8 mouse cellular contexts compared by ENCODE assay signal in the genomic region with DNA sequence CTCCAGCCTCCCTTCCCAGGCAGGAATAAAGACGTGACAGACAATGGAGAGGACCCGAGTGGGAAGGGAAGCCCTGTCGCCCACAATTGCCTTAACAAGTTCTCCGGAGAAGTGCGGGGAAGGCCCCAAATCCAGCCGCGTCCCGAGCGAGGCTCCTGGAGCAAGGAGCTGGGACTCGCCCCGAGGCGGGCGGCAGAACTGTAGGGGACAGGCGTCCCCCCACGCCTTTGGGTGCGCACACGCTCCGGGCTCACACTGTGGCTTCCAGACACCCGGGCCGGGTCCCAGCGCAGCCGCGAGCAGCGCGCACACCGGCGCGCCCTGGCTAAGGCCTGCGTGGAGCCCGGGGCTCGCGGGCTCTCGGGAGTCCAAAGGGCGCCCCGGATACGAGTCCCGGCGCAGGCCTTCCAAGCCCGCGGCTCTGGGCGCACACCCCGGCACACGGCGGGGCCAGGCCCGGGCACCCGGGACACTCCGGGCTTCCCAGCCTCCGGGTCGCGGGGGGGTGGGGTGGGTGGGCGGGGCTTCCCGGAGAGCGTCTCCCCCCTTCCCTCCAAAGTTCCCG. TPM values are rescaled to one million over a fixed set of nuclear protein-coding genes. Genes with fewer than 3 reads are reported as not detected.
DNase-seq lines count a peak whose midpoint lies in the region; ATAC-seq and TF ChIP-seq lines count a peak whose summit lies in the region.

No protein-coding gene starts in this region.

- no peaks in the 10 kb centered on the region for H3K36me3 ChIP-seq in thymus, adult 2 months (ENCODE audit: control insufficient read depth, insufficient read depth, low read length)
- H3K36me3 ChIP-seq in forebrain, embryonic 11.5 days (ENCODE audit: control insufficient read depth, insufficient read depth, low read length), result no peaks in the 10 kb centered on the region
- no peaks in the 10 kb centered on the region for H3K36me3 ChIP-seq in hindbrain, embryonic 15.5 days
- H3K36me3 ChIP-seq in liver, embryonic 15.5 days (replicated peaks), result no peaks in the 10 kb centered on the region

- no peak for TF ChIP-seq POLR2A in thymus, adult 2 months (IDR thresholded peaks at IDR 0.05; ENCODE audit: control insufficient read depth, extremely low read depth, insufficient read depth, low read length, poor library complexity)

- TF ChIP-seq CTCF in thymus, adult 2 months (IDR thresholded peaks at IDR 0.05; ENCODE audit: borderline replicate concordance, control insufficient read depth, extremely low read depth, insufficient read depth, low read length, poor library complexity), result no peak

- H3K4me2 ChIP-seq in forebrain, embryonic 11.5 days (ENCODE audit: low read depth, low read length, severe bottlenecking), result peak overlapping the region; percentile 90
- peak overlapping the region; percentile 98 for H3K4me2 ChIP-seq in hindbrain, embryonic 15.5 days
- peak overlapping the region; percentile 93 for H3K4me2 ChIP-seq in liver, embryonic 15.5 days

- peaks cover 11% of the 10 kb centered on the region for H3K4me1 ChIP-seq in thymus, adult 2 months (replicated peaks; ENCODE audit: control insufficient read depth, insufficient read depth, low read length)
- peaks cover 14% of the 10 kb centered on the region for H3K4me1 ChIP-seq in forebrain, embryonic 11.5 days (replicated peaks; ENCODE audit: control insufficient read depth, insufficient read depth, low read length)
- H3K4me1 ChIP-seq in hindbrain, embryonic 15.5 days (replicated peaks), result peaks cover 35% of the 10 kb centered on the region
- peaks cover 64% of the 10 kb centered on the region for H3K4me1 ChIP-seq in liver, embryonic 15.5 days (replicated peaks)

- WGBS in thymus, adult 2 months, result 3% methylated on average over 52 of the region's 54 CpGs
- under 1% methylated on average over 42 of the region's 54 CpGs for WGBS in forebrain, embryonic 11.5 days
- WGBS in hindbrain, embryonic 15.5 days, result under 1% methylated on average over 45 of the region's 54 CpGs
- WGBS in liver, embryonic 15.5 days (ENCODE audit: insufficient replicate concordance), result under 1% methylated on average over 54 of the region's 54 CpGs

- H3K9ac ChIP-seq in forebrain, embryonic 11.5 days (ENCODE audit: low read length), result peak overlapping the region; percentile 83
- peak overlapping the region; percentile 55 for H3K9ac ChIP-seq in hindbrain, embryonic 15.5 days
- H3K9ac ChIP-seq in liver, embryonic 15.5 days, result peak overlapping the region; percentile 55

- DNase-seq in thymus, adult 2 months, result peak; percentile 30
- DNase-seq in thymus, adult 18-20 months, result no peak
- DNase-seq in forebrain, embryonic 11.5 days (ENCODE audit: low spot score), result peak; percentile 78
- peak; percentile 47 for DNase-seq in thymus, postnatal 14 days
- no peak for DNase-seq in layer of hippocampus, postnatal 14 days (ENCODE audit: low spot score in 2 of 2)

- H3K9me3 ChIP-seq in forebrain, embryonic 11.5 days (ENCODE audit: control insufficient read depth, low read length), result no peaks in the 10 kb centered on the region
- no peaks in the 10 kb centered on the region for H3K9me3 ChIP-seq in hindbrain, embryonic 15.5 days
- no peaks in the 10 kb centered on the region for H3K9me3 ChIP-seq in liver, embryonic 15.5 days (replicated peaks)

- peak; percentile 44 for ATAC-seq in forebrain, embryonic 11.5 days (replicated peaks; ENCODE audit: low FRiP score)
- ATAC-seq in hindbrain, embryonic 15.5 days (ENCODE audit: low FRiP score, low read depth), result peak; percentile 37; the same call in 1 of the 2 replicates
- ATAC-seq in liver, embryonic 15.5 days (ENCODE audit: insufficient read depth), result peak; percentile 45
- ATAC-seq in cerebellum, adult (ENCODE audit: insufficient number of reproducible peaks, low FRiP score, low TSS enrichment), result no peak

- H3K4me3 ChIP-seq in thymus, adult 2 months (ENCODE audit: control insufficient read depth, insufficient read depth, low read length), result peak overlapping the region; percentile 51
- peak overlapping the region; percentile 70 for H3K4me3 ChIP-seq in forebrain, embryonic 11.5 days (ENCODE audit: low read depth, low read length)
- H3K4me3 ChIP-seq in hindbrain, embryonic 15.5 days, result peak overlapping the region; percentile 50
- peak overlapping the region; percentile 65 for H3K4me3 ChIP-seq in liver, embryonic 15.5 days (replicated peaks)

- H3K27ac ChIP-seq in thymus, adult 2 months (ENCODE audit: control insufficient read depth, insufficient read depth, low read length), result no peak overlapping the region
- peak overlapping the region; percentile 57 for H3K27ac ChIP-seq in forebrain, embryonic 11.5 days (ENCODE audit: low read depth, low read length)
- H3K27ac ChIP-seq in hindbrain, embryonic 15.5 days (replicated peaks), result peak overlapping the region; percentile 46
- peak overlapping the region; percentile 77 for H3K27ac ChIP-seq in liver, embryonic 15.5 days (replicated peaks)

- no peaks in the 10 kb centered on the region for H3K27me3 ChIP-seq in thymus, adult 2 months (ENCODE audit: control insufficient read depth, insufficient read depth, low read length)
- H3K27me3 ChIP-seq in forebrain, embryonic 11.5 days (ENCODE audit: control insufficient read depth, insufficient read depth, low read length), result peaks cover 12% of the 10 kb centered on the region
- peaks cover 15% of the 10 kb centered on the region for H3K27me3 ChIP-seq in hindbrain, embryonic 15.5 days
- peaks cover 84% of the 10 kb centered on the region for H3K27me3 ChIP-seq in liver, embryonic 15.5 days

RNA-seq across cellular contexts. Expression of gene Tead3, which starts 0.6 kb away (rescaled TPM):
- polyA plus RNA-seq in thymus, adult 2 months (2012; rRNA removed), result 10.6 and 11.6 TPM in 2 replicates
- 5.6 and 5.8 TPM in 2 replicates for polyA plus RNA-seq in forebrain, embryonic 11.5 days (2014; fragmentation: Nextera tagmentation; extraction: Ambion mirVana)
- polyA plus RNA-seq in hindbrain, embryonic 15.5 days (2015; fragmentation: Nextera tagmentation; extraction: Ambion mirVana), result 1.8 and 2.7 TPM in 2 replicates
- polyA plus RNA-seq in liver, embryonic 15.5 days (2015; fragmentation: Nextera tagmentation; extraction: Ambion mirVana), result 0.60 and 0.69 TPM in 2 replicates
- 1 to 10 TPM; 5.1 to 5.7 TPM for total RNA-seq in layer of hippocampus, postnatal 14 days (2021)

RNA-seq across cellular contexts. Expression of gene Tulp1, which starts 15.0 kb away (rescaled TPM):
- 0.35 and 0.59 TPM in 2 replicates for polyA plus RNA-seq in thymus, adult 2 months (2012; rRNA removed)
- 2.6 and 4.2 TPM in 2 replicates for polyA plus RNA-seq in forebrain, embryonic 11.5 days (2014; fragmentation: Nextera tagmentation; extraction: Ambion mirVana)
- polyA plus RNA-seq in hindbrain, embryonic 15.5 days (2015; fragmentation: Nextera tagmentation; extraction: Ambion mirVana), result 1.5 and 1.7 TPM in 2 replicates
- 0.10 and 0.14 TPM in 2 replicates for polyA plus RNA-seq in liver, embryonic 15.5 days (2015; fragmentation: Nextera tagmentation; extraction: Ambion mirVana)
- not detected for total RNA-seq in layer of hippocampus, postnatal 14 days (2021)

RNA-seq across cellular contexts. Expression of gene Rpl10a, which starts 21.7 kb away (rescaled TPM):
- 3,187 and 3,626 TPM in 2 replicates for polyA plus RNA-seq in thymus, adult 2 months (2012; rRNA removed)
- 468 and 490 TPM in 2 replicates for polyA plus RNA-seq in forebrain, embryonic 11.5 days (2014; fragmentation: Nextera tagmentation; extraction: Ambion mirVana)
- polyA plus RNA-seq in hindbrain, embryonic 15.5 days (2015; fragmentation: Nextera tagmentation; extraction: Ambion mirVana), result 318 and 325 TPM in 2 replicates
- 280 and 313 TPM in 2 replicates for polyA plus RNA-seq in liver, embryonic 15.5 days (2015; fragmentation: Nextera tagmentation; extraction: Ambion mirVana)
- 100 to 1,000 TPM; 394 to 418 TPM for total RNA-seq in layer of hippocampus, postnatal 14 days (2021)

RNA-seq across cellular contexts. Expression of gene Fance, which starts 36.7 kb away (rescaled TPM):
- polyA plus RNA-seq in thymus, adult 2 months (2012; rRNA removed), result 31.3 and 37.7 TPM in 2 replicates
- polyA plus RNA-seq in forebrain, embryonic 11.5 days (2014; fragmentation: Nextera tagmentation; extraction: Ambion mirVana), result 28.0 and 32.3 TPM in 2 replicates
- 25.5 and 26.2 TPM in 2 replicates for polyA plus RNA-seq in hindbrain, embryonic 15.5 days (2015; fragmentation: Nextera tagmentation; extraction: Ambion mirVana)
- polyA plus RNA-seq in liver, embryonic 15.5 days (2015; fragmentation: Nextera tagmentation; extraction: Ambion mirVana), result 9.4 and 11.0 TPM in 2 replicates
- total RNA-seq in layer of hippocampus, postnatal 14 days (2021), result 10 to 100 TPM; 23.0 to 28.2 TPM

Comparison
In these comparisons a context has a peak if more than half of its experiments do, and no peak if none do; other contexts are left out.
1. DNase-seq: peak in thymus, adult 2 months (single experiment), forebrain, embryonic 11.5 days (single experiment) and thymus, postnatal 14 days (single experiment); none in thymus, adult 18-20 months (0 of 2) and layer of hippocampus, postnatal 14 days (0 of 2).
2. Peak in every context shown above with its lines, with median percentiles within 50 percentile points of each other: H3K4me3 ChIP-seq, H3K4me2 ChIP-seq and H3K9ac ChIP-seq.